Mouse (Mus musculus): ENCODE measurements around the gene Camk2b. TPM values are rescaled to one million over a fixed set of nuclear protein-coding genes. Genes with fewer than 3 reads are reported as not detected.

The Camk2b gene
- polyA plus RNA-seq, 1 experiment from 2014 or later = 2.0 TPM

DNA sequence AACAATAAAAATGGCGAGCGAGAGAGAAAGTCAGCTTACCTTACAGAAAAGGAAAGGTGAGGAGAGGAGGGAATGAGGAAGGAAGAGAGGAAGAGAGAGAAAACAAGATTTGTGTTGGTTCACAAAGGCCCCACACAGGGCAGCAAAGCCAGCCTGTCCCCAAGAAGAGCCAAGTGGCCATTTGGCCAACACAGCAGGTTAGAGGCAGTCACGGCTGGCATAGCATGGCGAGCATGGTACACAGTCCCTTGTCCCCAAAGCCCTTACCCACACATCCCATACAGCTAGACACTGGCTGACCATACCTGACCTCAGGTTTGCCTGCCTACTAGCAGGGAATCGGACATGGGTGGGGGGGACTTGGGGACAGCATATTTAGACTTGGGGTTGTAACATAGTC is 82.5 kb downstream of the Camk2b start:
- ATAC-seq = no peak
- Histone ChIP-seq H3K36me3 (replicated peaks; ENCODE audit: insufficient read depth, low read length) (no peaks in the 10 kb centered on the region), H3K4me3 (ENCODE audit: low read depth, low read length) (no peak overlapping the region), H3K9ac (replicated peaks) (no peak overlapping the region), H3K4me2 (ENCODE audit: low read depth, low read length) (no peak overlapping the region), H3K27ac (ENCODE audit: low read depth) (no peak overlapping the region), H3K4me1 (ENCODE audit: insufficient read depth) (no peaks in the 10 kb centered on the region), H3K27me3 (ENCODE audit: insufficient read depth, low read length) (no peaks in the 10 kb centered on the region), H3K9me3 (ENCODE audit: low read length) (no peaks in the 10 kb centered on the region)
- 85% methylated on average over 5 of the region's 5 CpGs for WGBS (ENCODE audit: insufficient replicate concordance)
- TF ChIP-seq CTCF (IDR thresholded peaks at IDR 0.05; ENCODE audit: low read depth) (no peak), EP300 (IDR thresholded peaks at IDR 0.05; ENCODE audit: low read depth) (no peak)
- DNase-seq = no peak

- Histone ChIP-seq H3K27ac (ENCODE audit: low read depth) (no peak overlapping the region), H3K36me3 (replicated peaks; ENCODE audit: insufficient read depth, low read length) (no peaks in the 10 kb centered on the region), H3K27me3 (ENCODE audit: insufficient read depth, low read length) (no peaks in the 10 kb centered on the region), H3K4me2 (ENCODE audit: low read depth, low read length) (no peak overlapping the region), H3K9ac (replicated peaks) (no peak overlapping the region), H3K4me3 (ENCODE audit: low read depth, low read length) (no peak overlapping the region), H3K4me1 (ENCODE audit: insufficient read depth) (no peaks in the 10 kb centered on the region), H3K9me3 (ENCODE audit: low read length) (no peaks in the 10 kb centered on the region)
- ATAC-seq (no peak), DNase-seq (no peak)
- TF ChIP-seq EP300 (IDR thresholded peaks at IDR 0.05; ENCODE audit: low read depth) (no peak), CTCF (IDR thresholded peaks at IDR 0.05; ENCODE audit: low read depth) (no peak)
- 76% methylated on average over 7 of the region's 7 CpGs for WGBS (ENCODE audit: insufficient replicate concordance)
These were observed 84.8 kb downstream of the Camk2b start for GRCm38 (mm10) chr11:5981323-5981722.

GRCm38 (mm10) chr11:5980561-5980960 is 85.6 kb downstream of the Camk2b start:
- WGBS (ENCODE audit: insufficient replicate concordance) = 69% methylated on average over 8 of the region's 8 CpGs
- no peak for ATAC-seq

GRCm38 (mm10) chr11:5980108-5980507 is 86.1 kb downstream of the Camk2b start:
- peak; percentile 64 for ATAC-seq

More at GRCm38 (mm10) chr11:5980561-5980960, 85.6 kb downstream of the Camk2b start:
- Histone ChIP-seq H3K4me1 (ENCODE audit: insufficient read depth) (no peaks in the 10 kb centered on the region), H3K4me2 (ENCODE audit: low read depth, low read length) (no peak overlapping the region), H3K4me3 (ENCODE audit: low read depth, low read length) (no peak overlapping the region), H3K27me3 (ENCODE audit: insufficient read depth, low read length) (no peaks in the 10 kb centered on the region), H3K27ac (ENCODE audit: low read depth) (no peak overlapping the region), H3K9me3 (ENCODE audit: low read length) (no peaks in the 10 kb centered on the region), H3K36me3 (replicated peaks; ENCODE audit: insufficient read depth, low read length) (no peaks in the 10 kb centered on the region), H3K9ac (replicated peaks) (no peak overlapping the region)
- TF ChIP-seq CTCF (IDR thresholded peaks at IDR 0.05; ENCODE audit: low read depth) (no peak), EP300 (IDR thresholded peaks at IDR 0.05; ENCODE audit: low read depth) (no peak)
- DNase-seq = no peak

DNA sequence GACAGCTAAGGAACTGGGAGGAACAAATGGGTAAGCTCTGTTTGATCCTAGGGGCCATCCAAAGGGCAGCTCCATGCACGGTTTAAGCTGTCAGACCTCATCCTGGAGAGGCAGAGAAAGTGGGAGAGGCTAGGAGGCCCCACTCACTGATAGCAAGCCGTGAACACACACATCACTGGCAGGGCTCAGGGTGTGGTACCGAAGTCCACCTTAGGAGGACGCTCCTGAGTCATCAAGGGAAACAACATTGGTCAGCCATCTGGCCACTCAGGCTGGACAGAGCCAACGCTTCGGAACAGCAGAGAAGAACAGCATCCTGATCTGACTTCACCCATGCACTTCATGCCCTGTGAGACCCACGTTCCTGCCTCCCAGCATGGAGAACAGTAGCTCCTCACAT is 87.1 kb downstream of the Camk2b start:
- Histone ChIP-seq H3K36me3 (replicated peaks; ENCODE audit: insufficient read depth, low read length) (no peaks in the 10 kb centered on the region), H3K27ac (ENCODE audit: low read depth) (no peak overlapping the region), H3K4me2 (ENCODE audit: low read depth, low read length) (no peak overlapping the region), H3K27me3 (ENCODE audit: insufficient read depth, low read length) (no peaks in the 10 kb centered on the region), H3K9me3 (ENCODE audit: low read length) (no peaks in the 10 kb centered on the region), H3K4me1 (ENCODE audit: insufficient read depth) (no peaks in the 10 kb centered on the region), H3K4me3 (ENCODE audit: low read depth, low read length) (no peak overlapping the region), H3K9ac (replicated peaks) (no peak overlapping the region)
- DNase-seq (no peak), ATAC-seq (no peak)
- TF ChIP-seq EP300 (IDR thresholded peaks at IDR 0.05; ENCODE audit: low read depth) = no peak
- no peak for TF ChIP-seq CTCF (IDR thresholded peaks at IDR 0.05; ENCODE audit: low read depth)
- 81% methylated on average over 7 of the region's 7 CpGs for WGBS (ENCODE audit: insufficient replicate concordance)

More at GRCm38 (mm10) chr11:5980108-5980507, 86.1 kb downstream of the Camk2b start:
- H3K4me2 ChIP-seq (ENCODE audit: low read depth, low read length) = no peak overlapping the region
- 80% methylated on average over 2 of the region's 2 CpGs for WGBS (ENCODE audit: insufficient replicate concordance)
- H3K27me3 ChIP-seq (ENCODE audit: insufficient read depth, low read length) = no peaks in the 10 kb centered on the region
- no peaks in the 10 kb centered on the region for H3K4me1 ChIP-seq (ENCODE audit: insufficient read depth)
- TF ChIP-seq CTCF (IDR thresholded peaks at IDR 0.05; ENCODE audit: low read depth) (no peak), EP300 (IDR thresholded peaks at IDR 0.05; ENCODE audit: low read depth) (no peak)
- no peaks in the 10 kb centered on the region for H3K9me3 ChIP-seq (ENCODE audit: low read length)
- H3K9ac ChIP-seq (replicated peaks) = no peak overlapping the region
- no peak for DNase-seq
- H3K4me3 ChIP-seq (ENCODE audit: low read depth, low read length) = no peak overlapping the region
- H3K36me3 ChIP-seq (replicated peaks; ENCODE audit: insufficient read depth, low read length) = no peaks in the 10 kb centered on the region
- no peak overlapping the region for H3K27ac ChIP-seq (ENCODE audit: low read depth)

GRCm38 (mm10) chr11:5976106-5976505 is 90.1 kb downstream of the Camk2b start:
- no peak overlapping the region for H3K4me3 ChIP-seq (ENCODE audit: low read depth, low read length)
- H3K27me3 ChIP-seq (ENCODE audit: insufficient read depth, low read length) = no peaks in the 10 kb centered on the region

GRCm38 (mm10) chr11:5975068-5975467 is 91.1 kb downstream of the Camk2b start:
- ATAC-seq = no peak
- no peak overlapping the region for H3K4me3 ChIP-seq (ENCODE audit: low read depth, low read length)
- no peak overlapping the region for H3K4me2 ChIP-seq (ENCODE audit: low read depth, low read length)
- no peaks in the 10 kb centered on the region for H3K9me3 ChIP-seq (ENCODE audit: low read length)
- TF ChIP-seq CTCF (IDR thresholded peaks at IDR 0.05; ENCODE audit: low read depth) = no peak
- TF ChIP-seq EP300 (IDR thresholded peaks at IDR 0.05; ENCODE audit: low read depth) = no peak
- no peak for DNase-seq
- H3K4me1 ChIP-seq (ENCODE audit: insufficient read depth) = no peaks in the 10 kb centered on the region; the same call in 1 of the 2 replicates
- no peak overlapping the region for H3K9ac ChIP-seq (replicated peaks)
- H3K27ac ChIP-seq (ENCODE audit: low read depth) = no peak overlapping the region
- H3K27me3 ChIP-seq (ENCODE audit: insufficient read depth, low read length) = no peaks in the 10 kb centered on the region
- no peaks in the 10 kb centered on the region for H3K36me3 ChIP-seq (replicated peaks; ENCODE audit: insufficient read depth, low read length)
- 64% methylated on average over 2 of the region's 2 CpGs for WGBS (ENCODE audit: insufficient replicate concordance)

More at GRCm38 (mm10) chr11:5976106-5976505, 90.1 kb downstream of the Camk2b start:
- no peaks in the 10 kb centered on the region for H3K9me3 ChIP-seq (ENCODE audit: low read length)
- ATAC-seq (no peak), DNase-seq (no peak)
- H3K4me1 ChIP-seq (ENCODE audit: insufficient read depth) = no peaks in the 10 kb centered on the region; the same call in 1 of the 2 replicates
- H3K36me3 ChIP-seq (replicated peaks; ENCODE audit: insufficient read depth, low read length) = no peaks in the 10 kb centered on the region
- 57% methylated on average over 9 of the region's 9 CpGs for WGBS (ENCODE audit: insufficient replicate concordance)
- TF ChIP-seq EP300 (IDR thresholded peaks at IDR 0.05; ENCODE audit: low read depth) (no peak), CTCF (IDR thresholded peaks at IDR 0.05; ENCODE audit: low read depth) (no peak)
- no peak overlapping the region for H3K27ac ChIP-seq (ENCODE audit: low read depth)
- H3K4me2 ChIP-seq (ENCODE audit: low read depth, low read length) = no peak overlapping the region
- H3K9ac ChIP-seq (replicated peaks) = no peak overlapping the region
